Mouse (Mus musculus): Measurements from ENCODE around the gene Vav3.

Vav3 gene

DNA sequence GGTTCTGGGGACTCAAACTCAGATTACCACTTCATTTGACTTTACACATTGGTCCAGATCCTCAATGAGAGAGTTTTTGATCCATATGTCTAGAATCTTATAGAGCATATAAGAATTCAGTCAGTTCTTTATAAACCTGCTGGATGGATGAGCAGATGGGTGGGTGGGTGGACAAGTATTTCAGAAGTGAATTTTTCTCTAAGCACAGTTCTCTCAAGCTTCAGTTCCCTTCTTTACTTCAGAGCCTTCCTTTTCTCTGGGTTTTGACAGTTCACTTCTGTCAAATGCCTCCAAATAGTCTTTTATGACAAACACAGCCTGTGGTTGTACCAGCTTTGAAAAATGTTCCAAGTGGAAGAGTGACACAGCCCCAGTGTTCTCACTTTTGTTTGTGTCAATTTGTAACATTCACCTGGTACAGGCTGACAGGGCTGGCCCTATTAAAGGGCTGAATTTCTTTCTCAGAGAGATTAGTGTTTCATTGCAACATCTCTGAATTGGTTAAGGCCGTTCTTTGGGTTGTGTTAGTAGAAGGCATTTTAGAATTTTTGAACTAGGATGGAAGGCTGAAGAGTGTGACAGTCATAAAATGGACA, 159.5 kb downstream of the Vav3 start:
- no peak for DNase-seq (ENCODE audit: low spot score in 2 of 2)

DNA sequence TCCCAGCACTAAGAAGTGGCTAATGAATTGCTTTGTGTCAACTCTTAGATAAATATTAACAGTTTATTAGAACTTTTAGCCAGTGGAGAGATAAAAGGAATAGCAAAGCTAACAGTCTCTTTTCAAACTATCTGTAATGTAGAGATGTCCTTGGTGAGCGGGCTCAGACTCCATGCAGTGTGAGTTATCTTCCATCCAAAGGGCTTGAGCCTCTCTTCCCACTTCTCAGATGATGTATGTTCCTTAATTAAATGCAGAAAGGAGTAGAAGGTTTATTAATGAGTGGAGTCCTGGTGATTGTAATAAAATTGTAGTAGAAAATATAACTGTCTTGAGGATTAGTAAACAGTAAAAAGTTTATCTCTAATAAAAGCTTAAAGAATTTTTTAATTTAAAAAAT, 169.3 kb downstream of the Vav3 start:
- DNase-seq (ENCODE audit: low spot score in 2 of 2), result no peak

DNA sequence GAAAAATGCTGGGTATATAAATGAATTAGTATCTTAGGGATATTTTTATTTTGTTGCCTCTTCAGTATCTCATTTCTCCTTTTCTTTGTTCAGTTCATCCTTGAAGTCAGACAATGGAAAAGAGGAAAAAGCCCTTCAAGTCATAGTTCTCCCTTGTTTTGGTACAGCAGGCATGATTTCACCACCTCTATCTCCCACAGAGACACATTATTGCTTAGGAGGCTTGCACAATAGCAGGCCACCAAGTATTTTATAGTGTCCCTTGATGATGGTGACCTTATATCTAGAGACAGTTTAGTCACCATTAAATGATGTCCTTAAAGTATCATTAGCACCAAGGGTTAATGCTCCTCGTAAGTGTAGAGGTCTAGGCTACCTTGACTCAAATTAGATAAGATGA, 171.4 kb downstream of the Vav3 start:
- DNase-seq (ENCODE audit: low spot score in 2 of 2), result no peak

DNA sequence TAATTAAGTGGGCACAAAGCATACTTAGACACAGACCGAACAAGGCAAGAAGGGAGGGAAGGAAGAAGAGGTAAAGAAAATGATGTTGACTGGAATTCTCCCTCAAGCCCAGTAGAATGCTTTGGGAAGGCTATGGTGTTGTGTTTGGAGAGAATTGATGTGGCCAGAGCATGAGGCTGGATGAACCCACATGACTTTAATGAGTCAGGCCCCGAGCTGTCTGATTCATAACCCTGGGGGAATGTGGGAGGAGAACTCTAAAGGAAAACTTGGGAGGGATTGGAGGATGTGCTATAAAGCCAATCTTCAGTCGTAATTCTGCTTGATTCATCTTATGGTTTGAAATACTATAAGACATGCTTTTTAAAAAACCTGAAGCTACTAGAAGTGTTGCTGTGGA, 175.0 kb downstream of the Vav3 start:
- DNase-seq (ENCODE audit: low spot score in 2 of 2), result no peak

DNA sequence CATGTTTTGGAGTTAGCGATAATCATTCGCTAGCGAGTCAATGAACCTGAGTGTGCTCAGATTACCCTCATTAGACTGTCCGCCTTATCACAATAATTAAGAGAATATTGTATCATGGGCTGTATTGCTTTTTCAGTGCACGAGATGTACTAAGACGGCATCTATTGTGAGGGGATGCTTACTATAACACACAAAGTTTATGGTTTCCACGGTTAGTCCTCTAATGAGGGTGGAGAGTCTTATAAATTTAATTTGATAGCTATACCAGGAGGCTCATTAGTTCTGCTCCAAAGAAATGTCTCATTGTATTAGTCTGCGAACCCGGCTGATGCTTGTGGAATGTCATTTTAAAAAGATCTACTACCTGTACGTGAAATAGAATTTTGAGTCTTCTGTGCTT, 175.9 kb downstream of the Vav3 start:
- DNase-seq (ENCODE audit: low spot score in 2 of 2), result no peak

DNA sequence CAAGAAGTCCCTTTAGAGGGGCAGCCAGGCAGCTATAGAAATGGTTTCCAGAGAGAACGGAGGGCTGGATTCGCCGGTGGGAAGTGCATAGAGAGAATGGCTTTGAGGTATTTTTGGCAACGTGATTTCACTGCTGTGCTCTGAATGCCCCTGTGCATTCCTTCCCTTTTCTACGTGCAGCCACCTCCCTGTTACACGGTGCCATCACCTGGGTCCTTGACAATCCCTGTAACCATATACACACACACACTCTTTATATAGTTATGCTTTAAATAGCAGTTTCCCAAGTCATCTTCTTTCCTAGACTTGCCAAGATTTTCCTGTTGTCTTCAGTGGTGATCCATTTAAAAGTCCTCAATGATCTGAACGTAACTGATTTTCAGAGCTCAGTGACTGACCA, 181.7 kb downstream of the Vav3 start:
- no peak for DNase-seq (ENCODE audit: low spot score in 2 of 2)

DNA sequence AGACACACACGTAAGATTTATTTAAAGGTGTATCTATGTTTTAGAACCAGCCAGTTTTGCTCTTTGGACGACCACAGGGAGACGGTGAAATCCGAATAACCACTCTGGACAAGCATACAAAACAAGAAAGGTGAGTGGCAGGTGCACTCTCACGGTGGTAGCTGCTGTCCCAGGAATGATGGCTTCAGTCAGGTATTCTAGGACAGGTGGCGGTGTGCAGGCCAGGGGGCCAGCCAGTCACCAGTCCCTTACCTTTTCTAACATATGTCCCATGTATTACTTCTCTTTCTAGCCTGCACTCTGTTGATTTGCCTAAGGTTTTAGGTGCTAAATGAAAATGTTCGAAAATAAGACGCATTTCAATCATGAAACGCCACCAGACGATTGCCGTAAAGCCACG, 185.4 kb downstream of the Vav3 start:
- no peak for DNase-seq (ENCODE audit: low spot score in 2 of 2)

DNA sequence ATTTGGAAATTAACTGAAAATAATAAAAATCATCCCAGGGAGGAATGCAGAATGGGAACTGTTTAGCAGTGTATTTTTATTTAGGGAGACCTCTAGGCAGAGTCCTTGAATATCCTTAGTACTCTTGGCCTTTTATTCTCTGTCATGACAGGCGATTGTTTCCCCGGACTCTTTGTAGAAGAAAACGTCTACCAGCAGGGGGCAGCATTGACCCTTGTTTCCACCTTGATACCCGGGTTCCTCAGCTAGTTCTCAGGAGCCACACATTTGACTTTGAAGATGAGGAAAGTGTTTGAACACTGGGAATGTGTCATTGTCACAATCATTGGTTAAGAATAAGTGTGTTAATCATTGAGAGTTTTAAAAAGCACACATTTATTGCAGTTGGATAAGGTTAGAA, 185.8 kb downstream of the Vav3 start:
- peak; percentile 24 to 46 for DNase-seq (ENCODE audit: low spot score in 2 of 2)

DNA sequence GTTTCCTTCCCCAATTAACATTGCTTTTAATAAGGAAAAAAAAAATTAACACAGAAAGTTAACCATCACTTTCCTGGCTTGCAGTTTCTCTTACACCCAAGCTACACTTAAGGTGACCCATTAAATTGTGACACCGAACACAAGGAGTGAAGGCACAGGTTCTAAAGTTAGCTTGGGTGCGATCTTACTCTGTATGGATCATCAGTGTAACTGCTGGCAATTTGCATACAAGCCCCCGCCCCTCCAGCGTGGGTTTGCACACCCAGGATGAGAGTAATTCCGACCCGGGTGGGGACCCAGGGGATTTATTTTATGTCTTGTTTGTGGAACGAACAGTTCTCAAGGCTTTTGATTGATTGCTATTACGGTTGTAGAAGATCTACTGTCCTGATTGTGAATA, 186.2 kb downstream of the Vav3 start:
- no peak for DNase-seq (ENCODE audit: low spot score in 2 of 2)

DNA sequence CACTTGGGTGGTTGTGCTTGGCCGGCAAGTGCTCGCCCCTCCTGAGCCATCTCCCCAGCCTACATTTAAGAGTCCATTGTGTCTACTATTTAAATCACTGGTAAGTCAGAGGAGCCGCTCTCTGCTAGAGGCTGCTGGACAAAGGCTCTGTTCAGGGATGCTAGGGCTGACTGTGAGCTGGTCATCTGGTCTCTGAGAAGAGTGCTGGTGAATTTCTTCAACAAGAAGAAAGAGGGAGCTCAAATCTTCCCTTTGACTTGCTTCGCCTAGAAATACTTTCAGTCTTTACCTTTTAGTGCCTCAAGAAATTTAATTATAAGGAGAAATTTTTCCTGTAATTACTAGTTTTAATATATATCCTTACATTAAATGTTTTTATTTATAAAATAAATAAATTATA, 188.2 kb downstream of the Vav3 start:
- DNase-seq (ENCODE audit: low spot score in 2 of 2), result no peak

DNA sequence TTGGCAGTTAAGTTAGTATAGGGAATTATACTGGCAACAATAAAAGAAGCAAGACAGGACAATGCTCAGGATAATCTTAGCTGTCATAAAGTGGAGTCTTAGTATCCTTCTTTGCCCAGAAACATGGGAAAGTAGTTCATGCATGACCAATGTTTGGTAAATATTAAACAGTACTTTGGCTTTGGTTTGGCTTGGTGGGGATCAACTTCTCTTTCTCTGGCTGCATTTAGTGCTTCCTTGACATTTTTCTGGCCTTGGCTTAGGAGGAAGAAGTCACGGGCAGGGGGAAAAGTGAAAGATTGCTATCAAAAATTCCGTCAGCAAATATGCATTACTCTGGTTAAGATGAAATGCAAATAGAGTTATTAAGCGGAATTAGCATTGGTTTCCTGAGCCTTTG, 197.2 kb downstream of the Vav3 start:
- no peak for DNase-seq (ENCODE audit: low spot score in 2 of 2)

DNA sequence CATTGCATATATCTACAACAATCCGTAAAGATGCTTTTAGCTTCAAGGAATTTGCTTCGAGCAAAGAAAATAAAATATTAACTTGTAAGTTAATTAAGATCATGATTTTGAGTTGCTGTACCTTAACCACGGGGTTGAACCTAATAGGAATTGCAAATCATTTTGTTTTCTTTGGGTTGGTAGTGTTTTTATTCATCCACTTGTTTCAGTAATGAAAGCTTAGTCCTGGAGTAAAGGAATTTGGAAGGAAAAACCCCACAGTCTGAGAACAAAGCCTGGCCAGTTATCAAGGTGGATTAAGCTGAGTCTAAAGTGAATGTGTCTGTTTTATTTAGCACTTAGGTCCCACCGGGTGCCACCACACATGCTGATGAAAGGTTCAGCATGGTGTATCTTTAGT, 199.6 kb downstream of the Vav3 start:
- DNase-seq (ENCODE audit: low spot score in 2 of 2), result no peak

DNA sequence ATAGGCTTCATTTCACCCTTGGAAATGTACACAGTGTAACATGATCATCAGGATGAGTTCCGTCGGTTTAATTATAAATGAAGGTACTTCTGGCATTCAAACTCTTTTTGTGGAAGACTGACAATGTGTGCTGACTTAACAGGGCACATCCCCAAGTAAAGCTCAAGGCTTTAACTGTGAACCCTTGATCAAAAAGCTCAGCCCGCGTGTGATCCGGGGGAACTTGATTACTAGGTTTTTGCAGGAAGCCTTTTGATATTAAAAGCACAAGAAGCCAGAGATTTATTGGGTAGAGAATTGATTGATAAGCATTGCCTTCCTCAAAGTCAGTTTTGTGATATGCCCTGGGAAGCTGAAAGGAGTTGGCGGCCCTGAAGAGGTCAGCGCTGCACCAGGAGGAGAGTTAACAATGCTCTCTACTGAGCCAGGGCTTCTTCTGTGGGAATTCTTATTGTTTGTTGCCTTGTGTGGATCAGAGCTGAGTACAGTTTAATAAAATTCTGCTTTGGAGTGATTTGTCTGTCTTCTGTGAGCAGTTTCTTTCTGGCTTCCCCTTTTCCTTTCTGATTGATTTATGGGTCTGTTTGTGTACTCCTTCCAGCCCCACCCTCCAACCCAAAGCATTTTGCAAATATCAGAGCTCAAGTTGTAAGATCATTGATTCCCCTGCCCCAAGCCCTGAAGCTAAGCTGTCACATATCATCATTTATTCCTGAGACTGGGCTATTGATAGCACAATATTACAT, 204.2 kb downstream of the Vav3 start:
- no peak for DNase-seq (ENCODE audit: low spot score in 2 of 2)

DNA sequence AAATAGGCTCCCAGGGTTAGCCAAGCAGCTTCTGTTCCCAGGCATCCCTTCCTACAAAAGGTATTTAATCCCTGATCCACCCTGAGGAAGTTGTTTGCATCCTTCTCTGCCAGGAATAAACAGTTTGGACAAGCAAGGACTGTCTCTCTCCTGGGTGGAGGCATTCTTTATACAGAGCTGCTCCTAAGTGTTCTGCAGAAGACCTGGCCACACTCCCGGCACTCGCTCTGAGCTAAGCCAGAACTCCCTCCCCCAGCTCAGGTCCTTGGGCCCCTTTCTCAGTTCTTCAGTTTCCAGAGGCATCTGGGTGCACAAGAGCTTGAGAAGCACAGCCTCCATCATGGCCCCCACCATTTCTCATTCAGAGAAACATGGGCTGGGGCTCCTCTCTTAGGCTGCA, 216.9 kb downstream of the Vav3 start:
- no peak for DNase-seq (ENCODE audit: low spot score in 2 of 2)

DNA sequence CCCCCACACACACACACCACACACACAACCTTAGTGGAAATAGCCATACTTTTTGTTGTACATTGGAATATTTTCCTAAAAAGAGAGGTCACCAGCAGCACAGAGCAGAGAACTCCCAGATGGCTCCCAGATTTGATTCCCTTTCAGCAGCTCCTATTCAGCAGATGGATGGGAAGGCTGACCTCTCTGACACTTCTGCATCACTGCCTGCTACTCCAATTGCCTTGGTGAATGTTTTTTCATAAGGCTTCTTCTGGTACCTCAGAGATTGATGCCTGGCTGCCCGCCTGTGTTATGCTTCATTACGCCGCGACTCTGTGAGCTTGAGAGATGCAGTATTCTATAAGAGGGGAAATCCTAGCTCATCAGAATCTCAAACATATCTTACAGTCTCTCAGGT, 220.8 kb downstream of the Vav3 start:
- no peak for DNase-seq (ENCODE audit: low spot score in 2 of 2)

DNA sequence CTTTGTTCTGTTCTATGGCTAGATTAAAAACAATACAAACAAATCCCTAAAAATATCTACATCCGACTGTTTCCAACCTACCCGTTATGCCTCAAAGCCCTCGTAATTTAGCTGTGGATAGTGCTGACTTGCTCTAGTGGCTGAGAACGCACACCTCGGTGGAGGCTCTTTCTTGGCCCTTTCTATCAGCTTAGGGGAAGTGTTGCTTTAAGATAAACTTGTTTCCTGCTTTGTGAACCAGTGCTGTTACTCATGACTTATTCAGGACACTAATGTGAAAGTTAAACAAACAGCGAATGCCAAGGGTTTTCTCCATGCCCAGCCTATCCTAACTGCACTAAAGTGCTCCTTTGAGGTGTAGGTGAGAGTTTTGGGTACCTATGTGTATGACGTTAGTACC, 221.3 kb downstream of the Vav3 start:
- DNase-seq (ENCODE audit: low spot score in 2 of 2), result no peak

DNA sequence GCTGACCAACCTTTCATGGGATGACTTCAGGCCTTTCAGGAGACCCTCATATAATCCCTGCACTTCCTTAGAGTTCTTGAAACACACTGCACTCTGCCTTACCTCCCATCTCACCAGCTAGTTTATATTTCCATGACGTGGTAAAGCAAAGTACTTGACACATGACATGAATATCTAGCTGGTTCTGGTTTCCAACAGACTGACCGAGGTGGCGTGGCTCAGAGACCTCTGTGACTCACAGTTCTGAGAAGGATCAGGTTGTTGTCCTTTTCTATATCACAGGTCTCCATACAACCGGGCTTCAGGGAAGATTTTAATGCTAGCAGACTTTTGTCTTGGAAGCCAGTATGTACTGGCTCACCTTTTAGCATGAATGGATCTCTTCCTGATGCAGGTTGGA, 221.8 kb downstream of the Vav3 start:
- no peak for DNase-seq (ENCODE audit: low spot score in 2 of 2)

DNA sequence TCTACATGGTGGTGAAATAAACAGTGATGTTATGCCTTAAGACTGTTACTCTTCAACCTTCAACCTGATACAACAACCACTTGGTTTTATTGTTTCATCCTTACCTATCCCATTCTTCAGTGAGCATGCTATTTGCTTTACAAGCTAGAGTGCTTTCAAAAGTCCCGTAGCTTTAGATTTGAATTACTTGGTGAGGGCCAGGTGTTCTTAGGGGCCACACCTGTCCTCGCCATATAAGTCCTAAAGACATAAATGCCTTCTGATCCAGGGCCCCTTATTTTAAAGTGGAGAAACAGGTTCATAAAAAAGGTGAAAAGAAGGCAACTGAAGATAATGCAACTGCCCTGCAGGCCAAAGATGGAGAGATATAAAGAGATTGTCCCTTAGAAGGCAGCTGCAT, 224.0 kb downstream of the Vav3 start:
- no peak for DNase-seq (ENCODE audit: low spot score in 2 of 2)

DNA sequence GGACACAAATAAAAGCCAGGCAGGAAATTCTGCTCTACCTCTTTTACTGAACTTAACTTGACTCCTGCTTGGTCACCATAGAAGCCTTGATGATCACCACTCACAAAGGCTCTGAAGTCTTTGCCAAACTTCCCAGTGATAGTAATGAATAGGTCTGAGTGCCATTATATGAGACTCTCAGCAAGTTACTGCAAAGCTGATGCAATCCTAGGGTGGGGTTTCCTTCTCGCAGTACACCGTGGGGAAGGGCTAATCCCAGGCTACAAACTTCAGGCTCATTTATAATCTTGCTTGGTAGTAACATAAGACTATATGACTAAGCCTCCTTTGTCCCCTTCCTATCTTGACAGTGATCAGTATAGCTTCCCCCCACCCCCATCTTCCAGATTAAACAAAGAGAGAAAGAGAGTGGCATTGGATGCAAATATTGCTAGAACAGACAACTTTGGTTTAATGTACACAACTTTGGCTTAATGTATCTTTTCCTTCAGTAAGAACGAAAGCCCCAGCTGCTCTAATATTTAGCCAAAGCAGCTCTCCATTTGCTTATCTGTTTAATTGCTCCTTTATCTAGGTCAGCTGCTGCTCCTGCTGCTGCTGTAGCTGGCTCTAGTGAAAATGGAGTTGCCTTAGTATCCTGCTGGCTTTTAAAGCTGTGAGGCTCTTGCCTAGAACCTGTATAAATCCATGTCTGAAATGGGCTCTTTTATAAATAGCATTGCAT, 228.3 kb downstream of the Vav3 start:
- no peak for DNase-seq (ENCODE audit: low spot score in 2 of 2)

DNA sequence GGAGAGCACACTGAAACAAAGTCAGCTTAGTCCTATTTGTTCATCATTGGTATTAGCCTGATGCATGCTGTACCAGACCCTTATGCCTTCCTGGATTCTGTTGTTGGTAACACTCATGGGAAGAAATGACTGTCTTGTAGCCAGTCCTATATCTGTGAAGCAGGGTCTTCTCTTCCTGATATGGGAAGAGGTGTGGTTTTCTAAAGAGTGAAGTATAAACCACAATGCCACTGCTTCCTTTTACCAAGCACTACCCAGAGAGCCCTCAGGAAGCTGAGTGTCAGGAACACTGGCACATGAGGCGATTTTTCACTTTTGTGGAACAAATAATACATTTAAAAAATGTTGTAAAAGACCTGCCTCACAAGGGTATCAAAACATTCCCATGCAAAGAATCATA, 231.0 kb downstream of the Vav3 start:
- no peak for DNase-seq (ENCODE audit: low spot score in 2 of 2)

DNA sequence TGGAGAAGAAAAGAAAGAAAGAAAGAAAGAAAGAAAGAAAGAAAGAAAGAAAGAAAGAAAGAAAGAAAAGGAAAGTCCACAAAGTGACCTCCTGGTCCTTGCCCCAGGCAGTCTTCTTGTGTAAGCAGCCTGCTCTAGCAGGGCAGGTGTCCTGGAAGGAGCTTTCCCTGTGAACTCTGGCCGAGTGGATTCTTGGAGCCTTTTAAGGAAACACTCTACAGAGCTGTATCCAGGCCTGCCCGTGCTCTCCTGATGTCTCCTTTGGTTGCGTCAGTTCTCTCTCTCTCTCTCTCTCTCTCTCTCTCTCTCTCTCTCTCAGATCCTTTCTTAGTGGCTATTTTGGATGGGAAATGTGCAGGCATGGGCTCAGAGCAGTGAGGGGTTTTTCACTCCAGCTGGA, 232.4 kb downstream of the Vav3 start:
- DNase-seq (ENCODE audit: low spot score in 2 of 2), result no peak

DNA sequence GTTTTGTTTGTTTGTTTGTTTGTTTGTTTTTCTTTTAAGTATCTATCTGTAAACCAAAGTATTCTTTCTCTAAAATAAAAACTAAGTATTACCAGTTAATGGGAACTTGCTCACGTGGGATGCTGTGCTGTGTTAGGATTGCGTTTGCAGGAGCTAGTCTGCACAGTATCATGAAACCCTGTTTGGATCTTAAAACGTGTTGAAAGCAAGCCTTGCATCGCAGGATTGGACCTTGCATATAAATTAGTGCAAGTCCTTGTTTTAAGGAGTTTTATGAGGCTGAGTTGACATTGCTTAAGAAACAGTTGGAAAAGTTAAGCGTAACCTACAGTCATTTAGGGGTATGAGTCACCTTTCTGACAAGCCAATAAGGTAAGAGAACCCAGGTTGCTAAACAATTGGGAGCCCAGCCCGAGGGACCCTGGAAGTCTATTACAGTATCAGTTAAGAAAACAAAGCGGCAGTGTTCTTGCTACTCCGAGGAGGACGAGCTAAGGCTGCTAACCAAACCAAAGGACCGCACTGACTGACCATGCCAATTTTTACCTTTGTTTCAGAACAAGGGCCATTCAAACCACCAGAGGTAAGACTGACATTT, 233.2 kb downstream of the Vav3 start:
- DNase-seq (ENCODE audit: low spot score in 2 of 2), result no peak

DNA sequence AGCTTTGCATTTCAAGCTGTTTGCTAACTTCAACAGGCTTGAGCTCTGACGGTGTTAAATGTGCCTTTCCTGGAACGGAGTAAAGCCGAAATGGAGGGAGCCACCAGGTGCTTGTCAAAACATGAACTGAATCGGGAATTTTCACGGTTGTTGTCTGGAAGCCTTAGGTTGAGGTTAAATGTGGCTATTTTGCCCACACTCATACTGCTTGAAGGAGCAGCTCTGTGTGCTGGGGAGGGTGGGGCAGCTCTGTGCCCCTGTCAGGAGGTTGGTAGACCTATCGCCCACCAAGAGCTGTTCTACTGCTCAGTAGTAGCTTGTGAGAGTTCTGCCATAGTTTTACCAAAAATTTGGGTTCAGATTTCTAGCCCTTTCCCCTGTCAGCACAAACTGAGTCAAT, 233.7 kb downstream of the Vav3 start:
- DNase-seq (ENCODE audit: low spot score in 2 of 2), result no peak

Measured in spleen, postnatal 14 days (tissue).